Mouse (Mus musculus) stomach, postnatal 0 days (tissue): ENCODE measurements around the gene Eogt.

ENCODE experiments used
- CTCF ChIP-seq: IDR thresholded peaks from 2 replicates; pipeline ENCODE4 v1.5.1; 2016; ENCODE audit warnings: antibody characterized with exemption, low read depth, mild to moderate bottlenecking, moderate library complexity
- EP300 ChIP-seq: optimal IDR thresholded peaks from 2 replicates; pipeline ENCODE3; 2016; ENCODE audit warnings: antibody characterized with exemption

- no peak for TF ChIP-seq CTCF
- TF ChIP-seq EP300 = no peak
Observed at GRCm38 (mm10) chr6:97175716-97176115, 26.7 kb upstream of the Eogt start.
